In the genomic region with DNA sequence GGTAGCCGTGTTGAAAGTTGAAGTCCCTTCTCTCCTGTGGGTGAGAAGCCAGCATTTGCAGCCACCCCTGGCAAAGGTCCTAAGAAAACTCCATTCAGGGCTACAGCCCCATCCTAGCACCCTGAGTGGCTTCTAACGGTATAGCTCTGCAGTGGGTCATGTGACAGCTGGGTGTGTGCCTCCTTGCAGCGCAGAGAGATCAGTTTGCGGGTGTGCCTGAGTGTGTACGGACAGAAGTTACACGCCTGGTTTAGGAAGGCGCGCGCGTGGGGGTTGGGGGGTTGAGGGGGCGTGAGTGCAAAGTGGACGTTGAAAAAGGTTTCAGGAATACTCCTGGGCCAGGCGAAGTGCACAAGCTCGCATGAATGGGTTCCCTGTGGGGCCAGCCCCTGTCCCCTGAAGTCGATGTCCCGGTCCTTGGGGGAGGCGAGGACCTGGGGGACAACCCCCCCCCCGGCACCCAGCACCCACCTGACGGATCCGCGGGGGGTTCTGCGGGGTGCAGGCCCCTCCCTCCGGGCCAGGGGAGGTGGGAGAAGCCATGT, we compare ENCODE assay signal across 7 mouse cellular contexts. TPM values are rescaled to one million over a fixed set of nuclear protein-coding genes. Genes with fewer than 3 reads are reported as not detected.
DNase-seq lines count a peak whose midpoint lies in the region; ATAC-seq lines count a peak whose summit lies in the region.

No protein-coding gene starts in this region.

- intact Hi-C loops in heart, postnatal 25 days (cut with DNase I), result no loop called here

- peak; percentile 78; the same call in 1 of the 2 replicates for ATAC-seq in embryonic facial prominence, embryonic 15.5 days (ENCODE audit: insufficient number of reproducible peaks, low FRiP score, low TSS enrichment, low read depth)
- peak; percentile 69; the same call in 1 of the 2 replicates for ATAC-seq in limb, embryonic 12.5 days (ENCODE audit: insufficient number of reproducible peaks, insufficient read depth, low FRiP score, low TSS enrichment, low read depth)
- peak; percentile 89 for ATAC-seq in neural tube, embryonic 12.5 days (ENCODE audit: low FRiP score, low read depth)

- peak overlapping the region; percentile 33; the same call in 1 of the 2 replicates for H3K9ac ChIP-seq in embryonic facial prominence, embryonic 15.5 days
- H3K9ac ChIP-seq in limb, embryonic 12.5 days (replicated peaks), result peak overlapping the region; percentile 62
- peak overlapping the region; percentile 78 for H3K9ac ChIP-seq in neural tube, embryonic 12.5 days

- H3K36me3 ChIP-seq in embryonic facial prominence, embryonic 15.5 days, result no peaks in the 10 kb centered on the region
- no peaks in the 10 kb centered on the region for H3K36me3 ChIP-seq in limb, embryonic 12.5 days
- no peaks in the 10 kb centered on the region for H3K36me3 ChIP-seq in neural tube, embryonic 12.5 days

- peak; percentile 56 for DNase-seq in MEL-GATA-1-ER (ENCODE audit: extremely low read depth, low read depth)
- DNase-seq in adrenal gland, postnatal 36 days, result peak; percentile 21 to 22
- DNase-seq in heart, postnatal 25 days (ENCODE audit: low spot score), result peak; percentile 1
- no peak for DNase-seq in thymus, postnatal 0 days (ENCODE audit: low spot score)

- no peaks in the 10 kb centered on the region for H3K9me3 ChIP-seq in embryonic facial prominence, embryonic 15.5 days (replicated peaks)
- H3K9me3 ChIP-seq in limb, embryonic 12.5 days, result no peaks in the 10 kb centered on the region
- no peaks in the 10 kb centered on the region for H3K9me3 ChIP-seq in neural tube, embryonic 12.5 days

- no peak overlapping the region for H3K27ac ChIP-seq in embryonic facial prominence, embryonic 15.5 days (replicated peaks)
- no peak overlapping the region for H3K27ac ChIP-seq in limb, embryonic 12.5 days
- H3K27ac ChIP-seq in neural tube, embryonic 12.5 days, result no peak overlapping the region

- 1% methylated on average over 23 of the region's 23 CpGs for WGBS in embryonic facial prominence, embryonic 15.5 days
- WGBS in limb, embryonic 12.5 days, result 2% methylated on average over 23 of the region's 23 CpGs
- 1% methylated on average over 22 of the region's 23 CpGs for WGBS in neural tube, embryonic 12.5 days

- H3K4me3 ChIP-seq in embryonic facial prominence, embryonic 15.5 days (replicated peaks), result peak overlapping the region; percentile 54
- peak overlapping the region; percentile 63 for H3K4me3 ChIP-seq in limb, embryonic 12.5 days (replicated peaks)
- H3K4me3 ChIP-seq in neural tube, embryonic 12.5 days, result peak overlapping the region; percentile 58

- peak overlapping the region; percentile 100 for H3K4me2 ChIP-seq in embryonic facial prominence, embryonic 15.5 days (replicated peaks)
- peak overlapping the region; percentile 100 for H3K4me2 ChIP-seq in limb, embryonic 12.5 days
- H3K4me2 ChIP-seq in neural tube, embryonic 12.5 days (replicated peaks), result peak overlapping the region; percentile 99

- peaks cover 28% of the 10 kb centered on the region for H3K27me3 ChIP-seq in embryonic facial prominence, embryonic 15.5 days
- H3K27me3 ChIP-seq in limb, embryonic 12.5 days, result peaks cover 43% of the 10 kb centered on the region
- peaks cover 7% of the 10 kb centered on the region; the same call in 1 of the 2 replicates for H3K27me3 ChIP-seq in neural tube, embryonic 12.5 days (replicated peaks)

- peaks cover 13% of the 10 kb centered on the region for H3K4me1 ChIP-seq in embryonic facial prominence, embryonic 15.5 days
- H3K4me1 ChIP-seq in limb, embryonic 12.5 days (replicated peaks), result peaks cover 14% of the 10 kb centered on the region
- 0 out of 2 replicates have a peak, but pooled peaks cover 11% of the 10 kb centered on the region for H3K4me1 ChIP-seq in neural tube, embryonic 12.5 days

RNA-seq across cellular contexts. Expression of gene Ank2, which starts 0.9 kb away (rescaled TPM):
- 10 to 100 TPM; 38.6 to 42.5 TPM for total RNA-seq in adrenal gland, postnatal 36 days (2021)
- polyA plus RNA-seq in embryonic facial prominence, embryonic 15.5 days (2015; fragmentation: Nextera tagmentation; extraction: Ambion mirVana), result 32.4 and 37.0 TPM in 2 replicates
- 100 to 1,000 TPM; 299 to 338 TPM for total RNA-seq in heart, postnatal 25 days (2021)
- polyA plus RNA-seq in limb, embryonic 12.5 days (2016; fragmentation: Nextera tagmentation; extraction: Ambion mirVana), result 26.1 and 27.6 TPM in 2 replicates
- 95.2 and 106 TPM in 2 replicates for polyA plus RNA-seq in neural tube, embryonic 12.5 days (2016; fragmentation: Nextera tagmentation; extraction: Ambion mirVana)
- 1.3 TPM in 2 replicates for polyA plus RNA-seq in thymus, postnatal 0 days (2015; fragmentation: Nextera tagmentation; extraction: Ambion mirVana)

RNA-seq across cellular contexts. Expression of gene Larp7, which starts 54.9 kb away (rescaled TPM):
- 10 to 100 TPM; 21.8 to 23.7 TPM for total RNA-seq in adrenal gland, postnatal 36 days (2021)
- polyA plus RNA-seq in embryonic facial prominence, embryonic 15.5 days (2015; fragmentation: Nextera tagmentation; extraction: Ambion mirVana), result 49.9 TPM in 2 replicates
- total RNA-seq in heart, postnatal 25 days (2021), result 10 to 100 TPM; 20.5 to 22.7 TPM
- 66.2 and 71.0 TPM in 2 replicates for polyA plus RNA-seq in limb, embryonic 12.5 days (2016; fragmentation: Nextera tagmentation; extraction: Ambion mirVana)
- polyA plus RNA-seq in neural tube, embryonic 12.5 days (2016; fragmentation: Nextera tagmentation; extraction: Ambion mirVana), result 46.4 and 47.2 TPM in 2 replicates
- polyA plus RNA-seq in thymus, postnatal 0 days (2015; fragmentation: Nextera tagmentation; extraction: Ambion mirVana), result 58.7 and 59.8 TPM in 2 replicates

RNA-seq across cellular contexts. Expression of gene Zgrf1, which starts 55.0 kb away (rescaled TPM):
- total RNA-seq in adrenal gland, postnatal 36 days (2021), result 1 to 10 TPM; 1.3 to 1.5 TPM
- 5.5 and 8.2 TPM in 2 replicates for polyA plus RNA-seq in embryonic facial prominence, embryonic 15.5 days (2015; fragmentation: Nextera tagmentation; extraction: Ambion mirVana)
- under 1 TPM; 0.73 to 0.78 TPM for total RNA-seq in heart, postnatal 25 days (2021)
- 13.0 and 16.0 TPM in 2 replicates for polyA plus RNA-seq in limb, embryonic 12.5 days (2016; fragmentation: Nextera tagmentation; extraction: Ambion mirVana)
- polyA plus RNA-seq in neural tube, embryonic 12.5 days (2016; fragmentation: Nextera tagmentation; extraction: Ambion mirVana), result 9.7 and 10.0 TPM in 2 replicates
- polyA plus RNA-seq in thymus, postnatal 0 days (2015; fragmentation: Nextera tagmentation; extraction: Ambion mirVana), result 4.5 and 4.9 TPM in 2 replicates

Comparison
In these comparisons a context has a peak if more than half of its experiments do, and no peak if none do; other contexts are left out.
1. RNA of gene Ank2, which starts 0.9 kb away (polyA plus RNA-seq): 95.2 to 106 TPM in neural tube, embryonic 12.5 days, 32.4 to 37.0 TPM in embryonic facial prominence, embryonic 15.5 days and 26.1 to 27.6 TPM in limb, embryonic 12.5 days; 1.3 TPM in thymus, postnatal 0 days; every median in the first group is over 10 times any median in the second.
2. Peak in every context shown above with its lines, with median percentiles within 50 percentile points of each other: ATAC-seq, H3K4me2 ChIP-seq, H3K4me3 ChIP-seq and H3K9ac ChIP-seq.